Mouse (Mus musculus) frontal cortex, postnatal 14 days (tissue): ENCODE data around the gene Hira.
"Not testable (repeated sequence)": the region's sequence is repeated elsewhere in the genome, so short reads cannot be mapped to it uniquely, and the experiment has no call there.

Source experiments
- DNase-seq, 2 experiments: peaks; one replicate each; pipeline ENCODE4 v3.0.0; 2022; ENCODE audit warnings: low spot score in 2 of 2

Hira gene

GRCm38 (mm10) chr16:18876442-18877308, at the start of gene Hira, which contains the start of gene Mrpl40:
Gene Hira, plus strand, starts transcription at chr16:18877037.
Gene Mrpl40, minus strand, starts transcription at chr16:18876862.
- peak; percentile 88 for DNase-seq

GRCm38 (mm10) chr16:18828630-18829029, 48.2 kb upstream of the Hira start:
- DNase-seq, result no peak

DNA sequence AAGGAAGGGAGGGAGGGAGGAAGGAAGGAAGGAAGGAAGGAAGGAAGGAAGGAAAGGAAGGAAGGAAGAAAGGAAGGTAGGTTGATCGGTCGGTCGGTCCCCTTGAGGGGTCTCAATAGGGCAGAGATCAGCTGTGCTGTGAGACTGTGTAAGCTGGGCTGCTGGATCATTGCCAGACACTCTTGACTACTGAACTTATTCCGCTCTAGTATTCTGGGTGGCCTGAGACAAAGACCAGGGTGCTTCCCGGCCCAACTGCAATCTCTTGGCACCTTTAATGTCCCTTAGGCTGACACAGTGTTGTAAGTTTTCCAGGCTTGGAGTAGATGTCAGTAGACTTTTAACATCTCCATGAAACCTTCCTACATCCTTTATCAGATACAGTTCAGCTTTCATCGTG, 47.7 kb upstream of the Hira start:
- no peak for DNase-seq

- DNase-seq, result no peak
Measured at GRCm38 (mm10) chr16:18833486-18833885, 43.4 kb upstream of the Hira start.

GRCm38 (mm10) chr16:18836073-18836467, 40.8 kb upstream of the Hira start:
- DNase-seq, result no peak

DNA sequence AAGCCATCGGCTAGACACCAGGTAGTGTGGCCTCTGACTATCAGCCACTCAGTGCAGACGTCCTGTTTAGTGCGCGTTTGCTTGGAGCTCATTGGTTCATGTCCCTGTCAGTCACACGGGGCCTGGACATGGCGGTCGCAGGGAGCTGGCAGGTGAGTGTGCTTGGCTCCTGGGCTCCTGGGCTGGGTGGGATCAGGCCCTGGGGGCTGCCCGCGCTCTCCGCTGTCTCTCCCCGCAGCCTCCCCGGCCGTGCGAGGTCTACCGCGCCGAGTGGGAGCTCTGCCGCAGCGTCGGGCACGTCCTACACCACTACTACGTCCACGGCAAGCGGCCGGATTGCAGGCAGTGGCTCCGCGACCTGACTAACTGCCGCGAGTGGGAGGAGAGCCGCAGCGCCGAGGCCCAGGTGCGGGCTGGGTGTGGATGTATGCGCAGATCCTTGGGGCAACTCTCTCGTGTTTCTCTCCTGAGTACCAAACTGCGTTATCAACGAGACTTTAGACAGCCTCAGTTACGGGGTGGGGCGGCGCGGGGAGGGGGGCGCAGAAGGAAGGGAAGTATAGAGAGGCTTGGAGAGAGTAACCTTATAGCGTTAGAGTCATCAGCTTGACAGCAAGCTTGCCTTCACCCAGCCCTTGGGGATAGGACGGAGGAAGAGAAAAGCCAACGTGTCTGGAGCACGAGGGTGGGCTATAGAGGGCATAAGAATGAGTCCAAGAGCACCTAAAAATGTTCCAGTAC, 40.2 kb upstream of the Hira start, which contains the start of the genes 2510002D24Rik and Gm28539:
2510002D24Rik (plus strand) TSS at position 111 of the 741 bp plus-strand sequence.
Gm28539 (plus strand) TSS at position 117 of the 741 bp plus-strand sequence.
- DNase-seq, result peak; percentile 87 to 91

DNA sequence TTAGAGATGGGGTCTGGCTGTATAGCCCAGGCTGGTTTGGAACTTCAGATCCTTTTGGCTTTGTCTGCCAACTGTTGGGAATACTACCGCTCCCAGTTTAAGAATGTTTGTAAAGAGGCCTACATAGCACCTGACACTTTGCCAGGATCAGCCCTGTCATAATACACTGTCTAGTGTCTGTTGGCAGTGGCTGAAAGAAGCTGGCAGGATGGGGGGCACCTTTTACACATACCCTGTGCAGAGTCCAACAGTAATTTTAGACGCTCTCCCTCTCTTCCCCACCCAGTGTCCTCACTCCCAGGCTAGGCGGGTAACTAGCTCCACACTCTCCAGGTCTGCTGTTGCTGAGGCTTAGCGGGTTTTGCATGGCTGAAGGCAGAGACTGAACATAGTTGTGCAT, 38.5 kb upstream of the Hira start:
- DNase-seq, result no peak

DNA sequence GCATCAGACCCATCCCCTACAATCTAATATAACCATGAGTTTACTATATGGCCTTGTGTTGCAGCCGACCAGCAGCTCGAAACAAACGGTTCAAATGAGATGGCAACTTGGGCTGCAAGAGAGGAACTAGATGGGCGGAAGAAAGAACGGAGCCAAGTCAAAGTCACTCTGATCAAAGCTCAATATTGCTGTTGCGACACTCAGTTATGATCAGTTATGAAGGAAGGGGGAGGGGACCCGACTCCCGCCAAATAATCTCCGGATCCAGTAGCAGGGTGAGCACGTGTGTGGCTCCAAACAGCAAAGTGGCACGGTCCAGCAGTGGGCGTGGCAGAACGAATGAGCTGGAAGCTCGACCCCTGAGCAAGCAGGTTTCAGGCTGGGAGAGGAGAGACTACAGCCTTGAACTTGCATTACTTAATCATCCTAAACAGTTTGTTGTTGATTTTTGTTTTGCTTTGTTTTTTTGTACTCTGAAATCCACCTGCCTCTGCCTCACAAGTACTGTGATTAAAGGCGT, 30.5 kb upstream of the Hira start:
- no peak for DNase-seq

DNA sequence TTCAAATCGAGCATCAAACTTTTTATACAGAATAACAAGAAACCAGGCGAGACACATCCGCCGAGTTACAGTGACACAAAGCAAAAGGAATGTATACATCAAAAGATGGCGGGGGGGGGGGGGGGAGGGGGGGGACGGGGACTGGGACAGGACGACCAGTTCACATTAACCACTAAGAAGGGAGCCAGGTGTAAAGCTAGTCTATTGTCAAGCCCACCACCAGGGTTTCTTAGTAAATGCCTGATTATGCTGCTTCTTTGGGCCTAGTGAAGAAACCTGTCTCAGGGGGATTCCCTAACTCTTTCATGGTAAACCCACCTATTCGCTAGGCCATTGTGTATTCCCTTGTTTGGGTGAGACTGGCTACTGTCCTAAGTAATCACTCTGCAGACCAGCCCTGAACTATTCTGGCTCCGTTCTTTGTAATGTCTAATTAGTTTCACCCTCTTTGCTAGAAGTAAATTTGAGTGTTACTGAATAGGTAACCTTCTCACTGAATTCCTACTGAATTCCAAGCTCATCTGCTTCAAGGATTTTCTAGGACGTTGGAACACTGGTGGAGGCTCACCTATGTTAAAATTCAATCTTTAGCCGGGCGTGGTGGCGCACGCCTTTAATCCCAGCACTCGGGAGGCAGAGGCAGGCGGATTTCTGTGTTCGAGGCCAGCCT, 27.2 kb upstream of the Hira start:
- DNase-seq, result not testable (repeated sequence)

DNA sequence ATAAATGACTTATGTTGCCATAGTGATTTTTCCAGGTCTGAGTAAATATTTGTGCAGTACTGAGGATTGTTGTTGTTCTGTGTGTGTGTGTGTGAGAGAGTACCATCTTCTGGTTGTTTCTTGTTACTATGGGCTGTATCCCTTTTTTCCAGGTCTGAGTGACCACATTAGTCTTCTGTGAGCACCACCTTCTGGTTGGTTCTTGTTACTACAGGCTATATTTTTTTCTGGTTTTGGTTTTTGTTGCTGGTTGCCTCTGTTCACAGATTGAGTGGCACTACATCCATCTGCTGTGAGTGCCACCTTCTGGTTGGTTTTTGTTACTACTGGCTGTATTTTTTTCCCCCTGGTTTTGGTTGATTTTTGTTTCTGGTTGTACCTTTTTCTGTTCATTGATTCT, 18.3 kb upstream of the Hira start:
- DNase-seq, result no peak

GRCm38 (mm10) chr16:18860186-18860585, 16.7 kb upstream of the Hira start:
- no peak for DNase-seq

DNA sequence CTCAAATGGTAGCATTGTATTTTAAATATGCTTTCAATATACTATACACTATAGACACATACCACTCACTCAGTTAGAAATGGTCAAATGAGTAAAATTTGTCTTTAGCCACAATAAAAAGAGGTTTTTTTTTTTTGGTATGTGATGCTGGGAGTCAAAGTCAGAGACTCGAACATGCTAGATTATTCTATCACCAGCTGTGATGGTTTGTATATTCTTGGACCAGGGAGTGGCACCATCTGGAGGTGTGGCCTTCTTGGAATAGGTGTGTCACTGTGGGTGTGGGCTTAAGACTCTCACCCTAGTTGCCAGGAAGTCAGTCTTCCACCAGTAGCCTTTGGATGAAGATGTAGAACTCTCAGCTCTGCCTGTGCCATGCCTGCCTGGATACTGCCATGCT, 6.3 kb upstream of the Hira start:
- DNase-seq, result not testable (repeated sequence)

DNA sequence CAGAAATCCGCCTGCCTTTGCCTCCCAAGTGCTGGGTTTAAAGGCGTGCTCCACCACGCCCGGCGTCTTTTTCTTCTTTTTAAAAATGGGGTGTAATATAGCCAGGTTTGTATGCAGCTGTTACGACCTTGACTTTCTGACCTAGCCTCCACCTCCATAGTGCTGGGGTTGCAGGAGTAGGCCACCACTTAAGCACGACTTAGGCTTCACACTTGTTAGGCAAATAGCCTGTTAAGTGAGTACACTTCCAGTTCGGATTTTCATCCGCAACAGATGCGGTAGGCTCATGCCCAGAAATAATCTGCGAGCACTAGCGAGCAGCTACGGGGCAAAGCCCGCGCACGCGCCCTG, 771 bp upstream of the Hira start:
- DNase-seq, result no peak

DNA sequence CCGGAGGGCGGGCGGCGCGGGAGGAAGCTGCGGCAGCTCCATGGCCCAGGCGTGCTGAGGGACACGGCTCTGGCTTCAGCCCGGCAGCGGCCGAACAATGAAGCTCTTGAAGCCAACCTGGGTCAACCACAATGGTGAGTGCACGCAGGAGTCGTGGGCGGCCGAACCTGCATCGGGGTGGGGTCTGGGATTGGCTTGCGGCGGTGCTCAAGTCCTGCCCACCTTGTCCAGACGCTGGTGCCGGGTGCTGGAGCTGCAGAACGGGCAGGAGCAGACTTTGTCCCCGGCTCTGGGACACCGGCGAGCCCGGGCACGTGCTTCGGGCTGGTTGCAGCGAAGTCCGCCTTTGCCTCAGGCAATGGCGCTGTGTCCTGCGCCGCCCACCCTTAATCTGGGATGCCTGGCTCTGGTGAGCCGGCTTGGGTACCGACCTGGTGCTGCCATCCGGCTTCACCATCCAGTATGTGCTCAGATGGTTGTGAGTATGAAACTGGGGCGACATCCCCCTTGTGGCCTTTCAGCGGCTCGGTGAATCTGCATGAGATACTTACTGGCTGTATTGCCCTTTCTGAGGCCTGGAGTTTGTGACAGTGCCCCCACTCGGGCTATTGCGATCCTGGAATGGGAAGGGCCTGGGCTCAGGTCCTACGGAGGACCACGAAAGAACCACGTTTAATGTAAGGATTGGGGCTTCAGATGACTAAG, 701 bp downstream of the Hira start:
- peak; percentile 47 to 54 for DNase-seq

- DNase-seq, result no peak
Measured at GRCm38 (mm10) chr16:18878091-18878720, 1.4 kb downstream of the Hira start.

GRCm38 (mm10) chr16:18884044-18884443, 7.2 kb downstream of the Hira start:
- DNase-seq, result no peak

- DNase-seq, result no peak
Measured at GRCm38 (mm10) chr16:18893840-18894372, 17.1 kb downstream of the Hira start.

GRCm38 (mm10) chr16:18895249-18895648, 18.4 kb downstream of the Hira start:
- DNase-seq, result no peak

GRCm38 (mm10) chr16:18896429-18896828, 19.6 kb downstream of the Hira start:
- DNase-seq, result no peak

- no peak for DNase-seq
Measured at GRCm38 (mm10) chr16:18905648-18906047, 28.8 kb downstream of the Hira start.

DNA sequence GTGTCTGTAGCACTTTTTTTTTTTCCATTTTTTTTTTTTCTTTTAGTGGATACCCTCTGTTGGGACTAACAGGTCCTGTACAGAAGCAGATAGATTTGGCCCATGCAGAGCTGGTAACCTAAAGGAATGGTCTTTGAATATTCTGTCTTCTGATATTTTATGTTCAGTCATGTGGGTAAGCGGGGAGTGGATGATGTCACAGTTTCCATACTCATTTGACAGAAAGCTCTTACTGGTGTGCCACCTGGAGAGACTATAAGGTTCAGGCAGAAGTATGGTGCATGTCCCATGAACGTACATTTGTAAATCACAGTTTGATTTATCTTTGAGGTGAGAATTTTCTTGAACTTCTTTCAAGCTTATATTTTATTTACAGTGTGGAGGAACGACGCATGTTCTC, 39.2 kb downstream of the Hira start:
- DNase-seq, result no peak
